31 mouse cellular contexts compared by ENCODE assay signal in the genomic region with DNA sequence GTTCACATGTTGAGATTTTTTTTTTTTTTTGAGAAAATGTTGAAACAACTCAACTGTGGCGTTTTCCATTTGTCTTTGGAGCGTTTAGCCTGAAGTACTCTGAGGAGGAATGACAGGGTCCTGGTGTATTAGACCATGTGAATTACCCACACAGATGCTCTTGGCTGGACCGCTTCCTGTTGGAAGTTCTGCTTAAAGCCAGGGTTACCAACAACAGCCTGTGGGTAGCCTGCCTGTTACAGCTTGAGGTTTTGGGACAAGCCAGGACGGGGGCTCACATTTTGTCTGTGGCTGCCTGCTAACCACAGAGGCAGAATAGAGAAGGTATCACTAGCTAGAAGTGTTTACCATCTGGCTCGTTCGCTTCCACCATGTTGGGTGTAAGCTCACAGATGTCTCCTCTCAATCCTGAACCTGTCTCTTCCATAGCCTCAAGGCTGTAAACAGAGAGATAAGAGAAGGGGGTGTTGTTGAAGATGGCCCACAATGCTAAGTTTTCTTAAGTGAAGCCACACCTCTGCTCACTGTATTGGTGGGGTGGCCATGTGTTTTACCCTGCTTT. TPM values are rescaled to one million over a fixed set of nuclear protein-coding genes. Genes with fewer than 3 reads are reported as not detected.
DNase-seq lines count a peak whose midpoint lies in the region; ATAC-seq and TF ChIP-seq lines count a peak whose summit lies in the region.
"Had no signal": no experiment of that assay in that cellular context is flagged by ENCODE, and none has a peak within 500 bp of the region (broad histone marks: within the 10 kb centered on the region; RNA-seq: fewer than 3 reads in every experiment).

No protein-coding gene starts in this region.

- H3K4me3 ChIP-seq in limb, embryonic 13.5 days, result no peak overlapping the region
- no peak overlapping the region for H3K4me3 ChIP-seq in limb, embryonic 10.5 days
- H3K4me3 ChIP-seq in CH12.LX (replicated peaks in 1 of 3; ENCODE audit: low read depth in 2 of 3, low read length in 2 of 3, poor library complexity in 1 of 3), result no peak overlapping the region
- H3K4me3 ChIP-seq in embryonic facial prominence, embryonic 14.5 days (ENCODE audit: low read depth, low read length), result no peak overlapping the region
- H3K4me3 ChIP-seq: forebrain, embryonic 10.5 days; forebrain, embryonic 15.5 days; hindbrain, embryonic 12.5 days; left cerebral cortex, adult 2 months had no signal

- no peak overlapping the region; the same call in 1 of the 2 replicates for H3K27ac ChIP-seq in limb, embryonic 13.5 days
- no peak overlapping the region for H3K27ac ChIP-seq in limb, embryonic 10.5 days
- no peak overlapping the region for H3K27ac ChIP-seq in CH12.LX (ENCODE audit: insufficient read depth, low read depth)
- H3K27ac ChIP-seq in embryonic facial prominence, embryonic 14.5 days (replicated peaks; ENCODE audit: low read depth, low read length), result 0 out of 2 replicates have a peak overlapping the region, but pooled peaks have one; percentile 33
- H3K27ac ChIP-seq: forebrain, embryonic 10.5 days; forebrain, embryonic 15.5 days; hindbrain, embryonic 12.5 days; hindbrain, postnatal 0 days; left cerebral cortex, adult 2 months; macrophage had no signal

- TF ChIP-seq RAD21 in CH12.LX (IDR thresholded peaks at IDR 0.05; ENCODE audit: low read depth, low read length), result no peak

- in situ Hi-C loops in CH12.LX (cut with MboI; ENCODE audit: low pct_ligation_motif_present, low pct_unique_long_range_greater_than_20kb, low sequenced_read_pairs), result no loop called here

- TF ChIP-seq POLR2A in CH12.LX (IDR thresholded peaks at IDR 0.05; ENCODE audit: low read depth, low read length), result no peak

- H3K9ac ChIP-seq in limb, embryonic 13.5 days, result 0 out of 2 replicates have a peak overlapping the region, but pooled peaks have one; percentile 8
- no peak overlapping the region for H3K9ac ChIP-seq in CH12.LX (ENCODE audit: insufficient read depth, low read depth)
- no peak overlapping the region for H3K9ac ChIP-seq in embryonic facial prominence, embryonic 14.5 days (ENCODE audit: low read depth, low read length)
- H3K9ac ChIP-seq: forebrain, embryonic 15.5 days; hindbrain, embryonic 12.5 days had no signal

- peak; percentile 85 for DNase-seq in heart, adult 11 months
- DNase-seq in heart, adult 8-10 months (ENCODE audit: low spot score), result no peak
- no peak for DNase-seq in limb, embryonic 10.5 days (ENCODE audit: low spot score)
- no peak for DNase-seq in CH12.LX (ENCODE audit: extremely low read depth)
- peak; percentile 42 for DNase-seq in embryonic facial prominence, embryonic 14.5 days (ENCODE audit: low spot score)
- DNase-seq in left cerebral cortex, adult 9 months (ENCODE audit: low spot score in 2 of 2), result no peak
- DNase-seq: adrenal gland, adult 2 months; adrenal gland, postnatal 36 days; cerebellum, adult 2 months; cerebellum, postnatal 14 days; gastrocnemius, postnatal 14 days; heart, adult 18-20 months; kidney, adult 9 months; kidney, postnatal 25 days; left cerebral cortex, postnatal 4 days; midbrain, embryonic 14.5 days; spleen, adult 18-20 months; thymus, adult 18-20 months; thymus, postnatal 36 days had no signal

- no peak for TF ChIP-seq CTCF in CH12.LX (conservative IDR thresholded peaks at IDR 0.05 in 1 of 2, IDR thresholded peaks at IDR 0.05 in 1 of 2; ENCODE audit: low read depth in 2 of 2, low read length in 2 of 2)

- H3K4me1 ChIP-seq in limb, embryonic 13.5 days, result peaks cover 46% of the 10 kb centered on the region
- H3K4me1 ChIP-seq in limb, embryonic 10.5 days, result peaks cover 35% of the 10 kb centered on the region
- H3K4me1 ChIP-seq in CH12.LX (ENCODE audit: control insufficient read depth in 1 of 2, insufficient read depth in 2 of 2), result peaks cover 0 to 54% of the 10 kb centered on the region in 2 experiments; a peak in 2 of 4 replicates
- H3K4me1 ChIP-seq in embryonic facial prominence, embryonic 14.5 days (ENCODE audit: control insufficient read depth, insufficient read depth, low read length), result peaks cover 27% of the 10 kb centered on the region

- H3K27me3 ChIP-seq in limb, embryonic 13.5 days, result no peaks in the 10 kb centered on the region
- no peaks in the 10 kb centered on the region for H3K27me3 ChIP-seq in limb, embryonic 10.5 days (ENCODE audit: low read depth, poor library complexity, severe bottlenecking)
- H3K27me3 ChIP-seq in CH12.LX (replicated peaks), result no peaks in the 10 kb centered on the region
- H3K27me3 ChIP-seq in embryonic facial prominence, embryonic 14.5 days (replicated peaks; ENCODE audit: control insufficient read depth, insufficient read depth, low read length), result no peaks in the 10 kb centered on the region
- H3K27me3 ChIP-seq: forebrain, embryonic 15.5 days; hindbrain, embryonic 12.5 days had no signal

- H3K4me2 ChIP-seq in limb, embryonic 13.5 days (replicated peaks), result no peak overlapping the region
- H3K4me2 ChIP-seq in CH12.LX (ENCODE audit: insufficient read depth, low read depth, poor library complexity, severe bottlenecking), result no peak overlapping the region
- no peak overlapping the region for H3K4me2 ChIP-seq in embryonic facial prominence, embryonic 14.5 days (ENCODE audit: low read depth, low read length)
- H3K4me2 ChIP-seq: forebrain, embryonic 15.5 days; hindbrain, embryonic 12.5 days; liver, embryonic 11.5 days had no signal

- H3K36me3 ChIP-seq in limb, embryonic 13.5 days, result peaks cover 13% of the 10 kb centered on the region
- H3K36me3 ChIP-seq in limb, embryonic 10.5 days, result peaks cover 33% of the 10 kb centered on the region
- H3K36me3 ChIP-seq in CH12.LX (replicated peaks in 1 of 2; ENCODE audit: control insufficient read depth in 1 of 2, insufficient read depth in 1 of 2, low read length in 1 of 2), result no peaks in the 10 kb centered on the region
- 0 out of 2 replicates have a peak, but pooled peaks cover 3% of the 10 kb centered on the region for H3K36me3 ChIP-seq in embryonic facial prominence, embryonic 14.5 days (ENCODE audit: control insufficient read depth, insufficient read depth, low read length)
- H3K36me3 ChIP-seq: forebrain, embryonic 15.5 days had no signal

- no peaks in the 10 kb centered on the region for H3K79me2 ChIP-seq in CH12.LX (replicated peaks; ENCODE audit: control insufficient read depth, extremely low read depth, insufficient read depth, poor library complexity, severe bottlenecking)

- 71% methylated on average over 6 of the region's 6 CpGs for WGBS in limb, embryonic 13.5 days
- 78% methylated on average over 6 of the region's 6 CpGs for WGBS in limb, embryonic 10.5 days
- 57% methylated on average over 6 of the region's 6 CpGs for WGBS in embryonic facial prominence, embryonic 14.5 days

- dilution Hi-C loops in CH12.LX (cut with MboI; ENCODE audit: extremely low pct_ligation_motif_present, extremely low pct_unique_long_range_greater_than_20kb, low sequenced_read_pairs), result no loop called here

- ATAC-seq in limb, embryonic 13.5 days (ENCODE audit: low FRiP score, low read depth), result no peak
- peak; percentile 42; the same call in 1 of the 2 replicates for ATAC-seq in embryonic facial prominence, embryonic 14.5 days (ENCODE audit: low read depth)
- ATAC-seq: activated CD4-positive, CD25-positive, alpha-beta regulatory T cell, adult 4 months; forebrain, embryonic 15.5 days; hindbrain, postnatal 0 days; intestine, postnatal 0 days had no signal

- no peaks in the 10 kb centered on the region for H3K9me3 ChIP-seq in limb, embryonic 13.5 days
- H3K9me3 ChIP-seq in limb, embryonic 10.5 days (replicated peaks), result no peaks in the 10 kb centered on the region
- no peaks in the 10 kb centered on the region for H3K9me3 ChIP-seq in CH12.LX (replicated peaks; ENCODE audit: low read length)
- H3K9me3 ChIP-seq in embryonic facial prominence, embryonic 14.5 days (ENCODE audit: control insufficient read depth, low read length), result no peaks in the 10 kb centered on the region
- H3K9me3 ChIP-seq: forebrain, embryonic 15.5 days; hindbrain, embryonic 12.5 days had no signal

- peak; percentile 14; the same call in 1 of the 2 replicates for TF ChIP-seq EP300 in CH12.LX (IDR thresholded peaks at IDR 0.05; ENCODE audit: low read length)

TF ChIP-seq in CH12.LX, 34 proteins besides CTCF, POLR2A, EP300 and RAD21:
- TF ChIP-seq ZMIZ1 (IDR thresholded peaks at IDR 0.05; ENCODE audit: low read depth, low read length), result no peak
- TF ChIP-seq HCFC1 (IDR thresholded peaks at IDR 0.05; ENCODE audit: low read depth, low read length), result no peak
- TF ChIP-seq USF2 (conservative IDR thresholded peaks at IDR 0.05; ENCODE audit: low read depth, low read length), result no peak
- TF ChIP-seq CHD2 (IDR thresholded peaks at IDR 0.05; ENCODE audit: low read length), result no peak
- TF ChIP-seq GABPA (IDR thresholded peaks at IDR 0.05; ENCODE audit: insufficient replicate concordance, low read depth, low read length), result no peak
- TF ChIP-seq E2F4 (IDR thresholded peaks at IDR 0.05; ENCODE audit: insufficient replicate concordance, low read depth, low read length), result no peak
- no peak for TF ChIP-seq ETS1 (conservative IDR thresholded peaks at IDR 0.05; ENCODE audit: low read depth, low read length)

RNA-seq across cellular contexts. Expression of a gene that starts 7.9 kb away (rescaled TPM):
- 10 to 100 TPM; 23.8 to 32.9 (median 29.5) TPM for total RNA-seq in heart, adult 8-10 months (2022)
- polyA plus RNA-seq in limb, embryonic 13.5 days (2015; fragmentation: Nextera tagmentation; extraction: Ambion mirVana), result 124 and 143 TPM in 2 replicates
- polyA plus RNA-seq in limb, embryonic 10.5 days (2016; fragmentation: Nextera tagmentation; extraction: Ambion mirVana), result 108 and 137 TPM in 2 replicates
- total RNA-seq in CH12.LX (2012; rRNA removed), result 0.04 TPM in 1 of 2 replicates, not detected in the other
- 0.11 and 0.21 TPM in 2 replicates for total RNA-seq in CH12.LX (2014; rRNA removed)
- 0.14 and 0.27 TPM in 2 replicates for polyA plus RNA-seq in CH12.LX (2012; ENCODE audit: insufficient read length, low read depth)
- polyA plus RNA-seq in embryonic facial prominence, embryonic 14.5 days (2014; fragmentation: Nextera tagmentation; extraction: Ambion mirVana), result 128 and 139 TPM in 2 replicates
- total RNA-seq: megakaryocyte-erythroid progenitor cell, adult 5-6 weeks; neutrophil, adult 5-6 weeks had no signal
- polyA plus RNA-seq: activated CD4-positive, CD25-positive, alpha-beta regulatory T cell, adult 4 months; macrophage had no signal

Comparison
In these comparisons a context has a peak if more than half of its experiments do, and no peak if none do; other contexts are left out.
1. DNase-seq: peak in heart, adult 11 months (single experiment) and embryonic facial prominence, embryonic 14.5 days (single experiment); none in heart, adult 8-10 months (single experiment), limb, embryonic 10.5 days (single experiment), CH12.LX (single experiment) and left cerebral cortex, adult 9 months (0 of 2).
2. RNA of a gene that starts 7.9 kb away (polyA plus RNA-seq): 124 to 143 TPM in limb, embryonic 13.5 days, 108 to 137 TPM in limb, embryonic 10.5 days and 128 to 139 TPM in embryonic facial prominence, embryonic 14.5 days; 0.14 to 0.27 TPM in CH12.LX; every median in the first group is over 10 times any median in the second.